Mouse (Mus musculus) liver, adult 2 months (tissue): ENCODE results near the gene Mnt.

Experiments used
- CTCF ChIP-seq: fragments of 200-500 bp; IDR thresholded peaks from 2 replicates; pipeline ENCODE4 v1.5.1; 2011; ENCODE audit warnings: low read depth, low read length, control low read depth
- POLR2A ChIP-seq: fragments of 200-500 bp; IDR thresholded peaks from 2 replicates; pipeline ENCODE4 v1.6.1; 2011; ENCODE audit warnings: low read length, control low read depth; ENCODE audit not compliant: insufficient read depth; ENCODE audit errors: extremely low read depth

DNA sequence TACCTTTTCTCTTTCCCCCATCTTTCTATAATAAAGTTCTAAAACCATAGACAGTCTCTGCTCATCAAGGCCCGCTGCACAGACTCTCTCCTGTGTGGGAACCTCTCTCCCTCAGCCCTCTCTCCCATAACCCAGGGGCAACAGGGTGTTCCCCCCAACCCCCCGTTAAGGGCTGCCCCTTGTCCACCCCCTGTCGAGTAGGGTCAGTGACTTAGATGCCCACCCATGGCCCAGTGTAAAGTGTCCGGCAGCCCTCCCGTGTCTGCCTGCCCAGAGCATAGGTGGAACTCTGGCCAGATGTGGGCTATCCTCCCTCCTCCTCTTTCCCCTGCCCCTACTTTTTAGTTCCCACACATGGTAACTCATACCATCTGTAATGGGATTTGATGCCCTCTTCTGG lies 19.2 kb upstream of the Mnt start:
- TF ChIP-seq CTCF (no peak), POLR2A (no peak)
